Mouse (Mus musculus): Measurements from ENCODE around the gene Gm8279. TPM values are rescaled to one million over a fixed set of nuclear protein-coding genes. Genes with fewer than 3 reads are reported as not detected.
"Not testable (repeated sequence)": the region's sequence is repeated elsewhere in the genome, so short reads cannot be mapped to it uniquely, and the experiment has no call there.

Gene Gm8279
- total RNA-seq (2021): not detected
- long read RNA-seq, experiment 1: 0 reads
- long read RNA-seq, experiment 2: 0 reads

GRCm38 (mm10) chr14:5131219-5131618 lies at the start of gene Gm8279:
Gene Gm8279, plus strand, starts transcription at chr14:5131519.
- not testable (repeated sequence) for DNase-seq (ENCODE audit: low spot score in 2 of 2)

- not testable (repeated sequence) for DNase-seq (ENCODE audit: low spot score in 2 of 2)
Observed at GRCm38 (mm10) chr14:5164235-5164634, 32.9 kb downstream of the Gm8279 start, which contains the start of gene Gm3317. Gene Gm3317, plus strand, starts transcription at chr14:5164535.

- DNase-seq (ENCODE audit: low spot score in 2 of 2): not testable (repeated sequence)
Observed at GRCm38 (mm10) chr14:5185493-5185892, 54.2 kb downstream of the Gm8279 start, which contains the start of gene Gm8271. Gene Gm8271, plus strand, starts transcription at chr14:5185793.

Other genes with a start within 250 kb of the Gm8279 start
- gene Gm3278, start 239.1 kb upstream of the Gm8279 start, total RNA-seq (2021): not detected
- gene Gm8297, start 147.6 kb upstream of the Gm8279 start, total RNA-seq (2021): not detected
- not detected for gene Gm3298, start 115.6 kb upstream of the Gm8279 start, total RNA-seq (2021)
- gene 4930555G01Rik, start 80.9 kb upstream of the Gm8279 start, total RNA-seq (2021): not detected
- gene Gm8281, start 60.5 kb upstream of the Gm8279 start, total RNA-seq (2021): under 1 TPM; 0.45 to 0.68 TPM
- not detected for gene Gm3317, start 33.0 kb downstream of the Gm8279 start, total RNA-seq (2021)
- not detected for gene Gm8271, start 54.3 kb downstream of the Gm8279 start, total RNA-seq (2021)
- gene Gm3526, start 129.1 kb downstream of the Gm8279 start, total RNA-seq (2021): under 1 TPM in 1 of 2 experiments, not detected in 1; 0.20 TPM
- gene Gm3542, start 203.4 kb downstream of the Gm8279 start, total RNA-seq (2021): not detected

All from adrenal gland, postnatal 4 days (tissue).